Mouse (Mus musculus) olfactory bulb, adult 2 months (tissue): ENCODE measurements at regions not wholly inside any gene's neighbourhood (a gene's known extent, or its start where the extent isn't known, plus 50 kb on each side); places are given as distances from the start of the nearest gene placed in this dataset.

Experiments used
- H3K27ac ChIP-seq: fragments of 200-500 bp; 2 replicates; pipeline ENCODE4 v1.5.1; 2012; ENCODE audit warnings: low read depth, low read length; ENCODE audit not compliant: insufficient read depth
- H3K4me1 ChIP-seq: fragments of 200-500 bp; 2 replicates; pipeline ENCODE4 v1.6.1; 2012; ENCODE audit warnings: low read length; ENCODE audit not compliant: control insufficient read depth, insufficient read depth
- H3K4me3 ChIP-seq: fragments of 200-500 bp; 2 replicates; pipeline ENCODE4 v1.5.1; 2012; ENCODE audit warnings: mild to moderate bottlenecking, low read depth, low read length, moderate library complexity; ENCODE audit not compliant: insufficient read depth
- CTCF ChIP-seq: fragments of 200-500 bp; IDR thresholded peaks from 2 replicates; pipeline ENCODE4 v1.5.1; 2012; ENCODE audit warnings: low read depth, mild to moderate bottlenecking, low read length, moderate library complexity; ENCODE audit not compliant: insufficient read depth
- POLR2A ChIP-seq: fragments of 200-500 bp; IDR thresholded peaks from 2 replicates; pipeline ENCODE4 v1.6.1; 2012; ENCODE audit warnings: mild to moderate bottlenecking, low read depth, low read length, moderate library complexity; ENCODE audit not compliant: insufficient read depth
- WGBS: fragments of 180-500 bp; shearing (Covaris S2); methylation state at CpG from one replicate; pipeline ENCODE4 v1.1.7; 2018; 5-methylcytosine and 5-hydroxymethylcytosine counted together

- H3K27ac ChIP-seq, result no peak overlapping the region
Observed at GRCm38 (mm10) chr17:4186802-4187201, 490.7 kb upstream of the Nox3 start.

DNA sequence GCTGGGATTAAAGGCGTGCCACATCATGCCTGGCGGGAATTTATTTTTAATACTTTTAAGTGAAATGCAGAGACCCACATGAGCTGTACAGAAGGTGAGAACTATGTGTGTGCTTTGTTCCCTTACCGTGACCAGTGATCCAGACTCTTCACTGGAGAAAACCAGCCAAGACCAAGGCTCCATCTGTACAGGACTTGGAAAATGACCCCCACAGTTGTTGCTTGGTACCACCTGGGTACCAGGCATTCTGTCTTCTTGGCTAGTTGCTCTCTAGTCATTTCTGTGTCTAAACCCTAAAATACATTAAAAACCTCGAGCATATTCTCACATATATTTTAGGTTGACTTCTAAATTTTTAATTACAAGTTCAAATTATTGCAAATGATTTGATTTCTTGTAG, 491.5 kb upstream of the Nox3 start:
- WGBS, result 94% methylated on average over 4 of the region's 4 CpGs

More at GRCm38 (mm10) chr17:4186802-4187201, 490.7 kb upstream of the Nox3 start:
- no peak for TF ChIP-seq CTCF
- no peak for TF ChIP-seq POLR2A
- Histone ChIP-seq H3K4me3 (no peak overlapping the region), H3K4me1 (no peaks in the 10 kb centered on the region)
- 67% methylated on average over 9 of the region's 9 CpGs for WGBS

DNA sequence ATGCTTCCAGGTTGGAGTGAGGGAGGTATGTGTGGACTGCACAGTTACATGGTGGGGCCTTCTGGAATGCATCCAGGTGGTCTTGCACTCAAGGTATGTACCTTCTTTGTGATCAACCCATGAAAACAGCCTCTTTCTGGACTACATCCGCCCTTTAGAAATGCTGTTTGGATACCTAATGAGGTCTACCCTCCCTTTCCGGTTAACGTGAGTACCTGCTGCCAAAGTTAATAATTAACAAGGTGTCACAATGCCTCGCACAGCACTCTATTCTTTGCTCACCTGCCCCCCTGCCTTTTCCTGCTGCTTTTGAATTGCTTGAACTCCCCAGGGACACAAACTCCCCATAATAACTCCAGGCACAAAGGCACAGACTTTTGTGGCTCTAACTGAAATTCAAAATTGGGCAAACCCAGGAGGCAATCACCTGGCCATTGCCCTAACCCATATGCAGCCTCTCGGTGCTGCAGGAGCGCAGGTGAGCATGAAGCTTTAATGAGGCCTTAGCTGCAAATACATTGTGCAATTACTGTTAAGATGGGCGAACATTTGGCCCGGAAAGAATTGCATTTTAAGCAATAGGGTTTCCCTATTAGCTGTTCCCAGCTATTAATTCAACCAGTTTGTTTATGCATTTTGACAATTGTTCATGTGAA, 500.9 kb upstream of the Nox3 start:
- no peak overlapping the region for H3K4me3 ChIP-seq
- TF ChIP-seq CTCF (no peak), POLR2A (no peak)
- H3K27ac ChIP-seq, result no peak overlapping the region
- whole genome bisulfite sequencing, result 82% methylated on average over 8 of the region's 8 CpGs
- H3K4me1 ChIP-seq, result peaks cover 5% of the 10 kb centered on the region

More for the DNA sequence above, 491.5 kb upstream of the Nox3 start:
- no peak overlapping the region for H3K27ac ChIP-seq
- no peak overlapping the region for H3K4me3 ChIP-seq
- no peaks in the 10 kb centered on the region for H3K4me1 ChIP-seq
- TF ChIP-seq CTCF, result no peak
- TF ChIP-seq POLR2A, result no peak

- Histone ChIP-seq H3K4me3 (no peak overlapping the region), H3K4me1 (peaks cover 5% of the 10 kb centered on the region), H3K27ac (no peak overlapping the region)
- TF ChIP-seq POLR2A (no peak), CTCF (no peak)
- 93% methylated on average over 3 of the region's 3 CpGs for WGBS
Observed at GRCm38 (mm10) chr17:4198001-4198400, 501.9 kb upstream of the Nox3 start.

DNA sequence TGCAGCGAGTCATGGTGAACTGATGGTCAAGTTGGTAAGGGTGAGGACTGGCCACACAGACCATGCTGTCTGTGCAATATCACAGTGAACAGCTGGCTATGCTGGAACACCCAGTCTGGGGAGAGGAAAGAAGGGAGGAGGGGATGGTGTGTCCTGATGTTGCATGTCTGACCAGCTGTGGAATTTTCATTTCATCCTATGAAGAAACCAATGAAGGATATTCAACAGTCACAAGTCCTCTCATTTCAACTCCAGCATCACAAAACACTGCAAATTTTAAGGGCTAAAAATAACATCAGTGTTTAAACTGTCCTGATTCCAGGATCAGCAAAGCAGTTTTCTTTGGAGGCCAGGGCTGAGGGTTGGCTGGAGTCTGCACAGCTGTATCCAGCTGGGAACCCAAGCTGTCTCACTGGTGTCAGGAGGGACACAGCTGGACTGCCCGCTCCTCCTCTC, 503.7 kb upstream of the Nox3 start:
- peaks cover 5% of the 10 kb centered on the region for H3K4me1 ChIP-seq
- 75% methylated on average over 2 of the region's 2 CpGs for WGBS
- TF ChIP-seq CTCF, result no peak
- no peak for TF ChIP-seq POLR2A
- H3K27ac ChIP-seq, result no peak overlapping the region
- H3K4me3 ChIP-seq, result no peak overlapping the region

GRCm38 (mm10) chr17:4201300-4201699, 505.2 kb upstream of the Nox3 start:
- peaks cover 5% of the 10 kb centered on the region for H3K4me1 ChIP-seq
- no peak overlapping the region for H3K4me3 ChIP-seq
- H3K27ac ChIP-seq, result no peak overlapping the region
- no peak for TF ChIP-seq CTCF
- TF ChIP-seq POLR2A, result no peak
- WGBS, result 94% methylated on average over 4 of the region's 4 CpGs

DNA sequence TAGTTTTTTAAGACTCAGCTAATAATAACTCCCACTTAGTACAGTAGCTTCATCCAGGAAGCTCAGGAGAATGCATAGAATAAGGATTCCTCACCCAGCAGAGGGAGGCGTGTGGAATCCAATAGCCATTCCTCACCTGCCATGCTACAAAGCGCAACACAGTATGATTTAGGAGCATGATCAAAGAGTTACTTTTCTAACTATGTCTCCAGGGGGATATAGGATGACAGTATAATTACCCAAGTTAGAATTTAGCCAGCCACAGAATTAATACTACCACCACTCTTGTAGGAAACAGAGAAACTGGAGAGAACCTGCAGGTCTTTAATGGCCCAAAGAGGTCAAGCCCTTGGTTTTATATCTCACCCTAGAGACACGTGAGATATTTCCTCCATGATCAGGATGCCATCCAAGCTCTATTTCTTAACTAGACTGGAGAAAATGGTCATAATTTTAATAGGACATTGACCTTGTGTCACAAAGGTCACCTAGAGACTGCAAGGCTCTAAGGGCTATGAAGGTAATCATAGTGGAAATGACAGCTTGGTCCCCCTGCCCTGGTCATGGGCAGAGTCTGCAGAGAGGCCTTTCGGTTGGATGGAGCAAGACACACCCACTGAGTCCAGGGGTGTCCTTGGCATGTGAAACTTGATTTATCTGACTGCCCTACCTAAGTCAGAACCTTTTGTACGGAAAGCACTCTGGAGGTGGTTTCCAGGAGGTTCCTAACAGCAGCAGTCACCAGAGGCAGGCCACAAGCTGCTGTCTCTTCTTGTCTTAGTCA, 512.3 kb upstream of the Nox3 start:
- H3K4me3 ChIP-seq, result no peak overlapping the region
- TF ChIP-seq CTCF (no peak), POLR2A (no peak)
- WGBS, result 94% methylated on average over 5 of the region's 5 CpGs
- H3K4me1 ChIP-seq, result no peaks in the 10 kb centered on the region
- H3K27ac ChIP-seq, result no peak overlapping the region

DNA sequence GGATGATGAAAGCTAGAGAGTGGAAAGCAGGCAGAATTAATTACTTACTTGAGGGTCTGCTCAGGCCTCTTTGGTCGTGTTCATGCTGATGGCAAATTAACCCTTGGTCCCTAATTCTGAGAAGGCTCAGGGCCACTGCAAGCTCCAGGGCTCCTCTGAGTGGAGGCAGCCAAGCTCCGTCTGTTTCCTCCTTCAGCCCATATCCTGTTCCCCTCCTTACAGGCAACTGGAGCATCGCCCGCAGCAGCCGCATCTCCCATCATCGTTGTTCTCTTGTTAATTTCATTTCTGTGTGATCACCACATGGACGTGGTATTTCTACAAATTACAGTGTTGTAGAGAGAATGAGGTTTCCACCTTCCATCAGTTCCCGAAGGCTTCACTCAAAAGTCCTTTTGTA, 513.6 kb upstream of the Nox3 start:
- 79% methylated on average over 8 of the region's 8 CpGs for WGBS
- no peak overlapping the region for H3K27ac ChIP-seq
- H3K4me3 ChIP-seq, result no peak overlapping the region
- no peaks in the 10 kb centered on the region for H3K4me1 ChIP-seq
- TF ChIP-seq CTCF, result no peak
- TF ChIP-seq POLR2A, result no peak

DNA sequence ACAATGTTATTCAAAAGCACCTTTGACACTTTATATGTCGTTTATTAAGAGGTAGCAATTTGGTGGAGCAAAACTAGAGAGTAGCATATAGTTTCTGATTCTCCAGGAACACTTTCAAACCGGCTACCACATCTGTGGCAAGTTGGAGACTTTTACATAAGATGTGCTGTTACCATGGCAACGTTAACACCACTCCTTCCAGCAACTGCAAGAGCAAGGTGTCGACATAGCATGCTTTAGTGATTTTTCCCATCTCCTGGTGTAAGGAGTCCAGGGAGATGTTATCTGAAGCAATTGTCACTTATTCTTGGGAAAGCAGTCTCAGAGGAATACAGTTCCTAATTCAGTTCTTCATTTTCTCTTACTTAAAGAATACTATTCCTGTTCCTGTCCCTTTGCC, 516.5 kb upstream of the Nox3 start:
- Histone ChIP-seq H3K4me1 (no peaks in the 10 kb centered on the region), H3K27ac (no peak overlapping the region), H3K4me3 (no peak overlapping the region)
- 53% methylated on average over 4 of the region's 4 CpGs for WGBS
- TF ChIP-seq POLR2A (no peak), CTCF (no peak)
